Mouse (Mus musculus) small intestine, adult 2 months (tissue): ENCODE measurements around the gene Olfr488. TPM values are rescaled to one million over a fixed set of nuclear protein-coding genes. Genes with fewer than 3 reads are reported as not detected.
"Not testable (repeated sequence)": the region's sequence is repeated elsewhere in the genome, so short reads cannot be mapped to it uniquely, and the experiment has no call there.

Experiments used
- H3K27ac ChIP-seq: fragments of 200-500 bp; 2 replicates; pipeline ENCODE4 v1.5.1; 2012; ENCODE audit warnings: low read depth, low read length, control low read depth, inconsistent platforms; ENCODE audit not compliant: insufficient read depth
- H3K27me3 ChIP-seq: fragments of 200-500 bp; 2 replicates; pipeline ENCODE4 v1.6.1; 2012; ENCODE audit warnings: mild to moderate bottlenecking, moderate library complexity, low read length, inconsistent platforms; ENCODE audit not compliant: control insufficient read depth, insufficient read depth
- H3K36me3 ChIP-seq: fragments of 200-500 bp; 2 replicates; pipeline ENCODE4 v1.6.1; 2012; ENCODE audit warnings: mild to moderate bottlenecking, low read length, control low read depth, inconsistent platforms; ENCODE audit not compliant: control insufficient read depth, insufficient read depth
- H3K4me1 ChIP-seq: fragments of 200-500 bp; 2 replicates; pipeline ENCODE4 v1.6.1; 2012; ENCODE audit warnings: low read length, inconsistent platforms, mixed read lengths; ENCODE audit not compliant: control insufficient read depth, insufficient read depth, insufficient read length
- H3K4me3 ChIP-seq: fragments of 200-500 bp; 2 replicates; pipeline ENCODE4 v1.5.1; 2012; ENCODE audit warnings: low read depth, mild to moderate bottlenecking, control low read depth, inconsistent platforms, low read length, moderate library complexity
- CTCF ChIP-seq: fragments of 200-500 bp; IDR thresholded peaks from 2 replicates; pipeline ENCODE4 v1.5.1; 2012; ENCODE audit warnings: low read depth, mild to moderate bottlenecking, control low read depth, inconsistent platforms, low read length, moderate library complexity, mixed read lengths; ENCODE audit not compliant: insufficient replicate concordance, insufficient read length; ENCODE audit errors: extremely low read depth
- POLR2A ChIP-seq: fragments of 200-500 bp; IDR thresholded peaks from 2 replicates; pipeline ENCODE4 v1.6.1; 2012; ENCODE audit warnings: low read depth, mild to moderate bottlenecking, control low read depth, inconsistent platforms, low read length, moderate library complexity
- WGBS: fragments of 180-500 bp; shearing (Covaris S2); methylation state at CpG from one replicate; pipeline ENCODE4 v1.1.7; 2018; 5-methylcytosine and 5-hydroxymethylcytosine counted together
- polyA plus RNA-seq: library from polyadenylated mRNA; depleted of rRNA; stranded (reverse); fragments of >200 nt; gene quantifications from 2 replicates; pipeline ENCODE4 v1.2.3, GENCODE M21; 2012; rRNA removed

Gene Olfr488
- polyA plus RNA-seq: not detected in 2 replicates

DNA sequence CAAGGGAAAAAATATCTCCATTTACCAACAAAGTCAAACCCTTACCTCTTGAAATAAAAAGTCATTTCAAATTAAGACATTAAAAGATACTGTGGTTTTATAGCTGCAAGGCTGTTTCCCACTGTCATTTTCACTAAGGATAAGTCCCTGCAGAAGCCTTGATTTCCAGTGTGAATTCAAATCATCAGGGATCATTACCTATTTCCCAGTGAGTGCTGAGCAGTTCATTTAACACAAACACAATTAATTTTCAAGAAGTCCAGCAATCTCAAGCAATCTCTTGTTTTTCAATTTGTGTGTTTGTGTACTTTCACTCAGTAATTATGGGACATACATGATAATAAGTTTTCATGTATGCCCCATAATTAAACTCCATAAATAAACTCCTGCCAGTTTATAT lies at the start of gene Olfr488:
Olfr488 (minus strand) TSS at position 101 of the 400 bp plus-strand sequence.
- TF ChIP-seq CTCF (no peak), POLR2A (no peak)
- H3K4me3 ChIP-seq: no peak within 1 kb of the TSS
- no peaks in the 10 kb centered on the region for H3K36me3 ChIP-seq
- H3K27me3 ChIP-seq: no peaks in the 10 kb centered on the region
- H3K27ac ChIP-seq: no peak within 1 kb of the TSS
- no peaks in the 10 kb centered on the region for H3K4me1 ChIP-seq

GRCm38 (mm10) chr7:108288834-108289233 lies 30.7 kb upstream of the Olfr488 start, which contains the start of gene Olfr490:
Olfr490 (minus strand) TSS chr7:108288934.
- Histone ChIP-seq H3K27ac (no peak within 1 kb of the TSS), H3K4me1 (no peaks in the 10 kb centered on the region), H3K4me3 (no peak within 1 kb of the TSS), H3K27me3 (no peaks in the 10 kb centered on the region), H3K36me3 (no peaks in the 10 kb centered on the region)
- TF ChIP-seq CTCF (no peak), POLR2A (no peak)

GRCm38 (mm10) chr7:108233551-108233950 lies 24.6 kb downstream of the Olfr488 start:
- no peak overlapping the region for H3K4me3 ChIP-seq
- H3K27me3 ChIP-seq: no peaks in the 10 kb centered on the region
- no peak for TF ChIP-seq POLR2A
- no peak for TF ChIP-seq CTCF
- H3K4me1 ChIP-seq: no peaks in the 10 kb centered on the region
- WGBS: 65% methylated on average over 3 of the region's 3 CpGs
- no peak overlapping the region for H3K27ac ChIP-seq
- H3K36me3 ChIP-seq: no peaks in the 10 kb centered on the region

DNA sequence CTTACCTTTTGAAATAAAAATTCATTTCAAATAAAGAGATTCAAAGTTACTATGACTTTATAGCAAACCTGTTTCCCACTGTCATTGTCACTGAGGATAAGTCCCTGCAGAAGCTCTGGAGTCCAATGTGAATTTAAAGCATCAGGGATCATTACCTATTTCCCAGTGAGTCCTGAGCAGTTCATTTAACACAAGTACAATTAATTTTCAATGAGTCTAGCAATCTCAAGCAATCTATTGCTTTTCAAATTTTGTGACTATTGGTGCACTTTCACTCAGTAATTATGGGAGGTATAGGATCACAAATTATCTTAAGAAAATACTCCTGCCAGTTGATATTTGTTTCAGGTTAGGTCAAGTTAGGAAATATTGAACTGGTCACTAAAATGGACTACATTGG lies 43.6 kb downstream of the Olfr488 start, which contains the start of gene Olfr487:
Olfr487 (minus strand) TSS at position 101 of the 400 bp plus-strand sequence.
- not testable (repeated sequence) for H3K4me3 ChIP-seq, H3K36me3 ChIP-seq, H3K27me3 ChIP-seq, H3K27ac ChIP-seq, H3K4me1 ChIP-seq

Other genes with a start within 250 kb of the Olfr488 start
- gene Olfr478, start 224.4 kb downstream of the Olfr488 start, polyA plus RNA-seq: not detected in 2 replicates
- not detected in 2 replicates for gene Olfr479, start 207.7 kb downstream of the Olfr488 start, polyA plus RNA-seq
- gene Olfr480, start 191.0 kb downstream of the Olfr488 start, polyA plus RNA-seq: not detected in 2 replicates
- gene Olfr481, start 178.5 kb downstream of the Olfr488 start, polyA plus RNA-seq: not detected in 2 replicates
- gene Olfr482, start 160.8 kb downstream of the Olfr488 start, polyA plus RNA-seq: not detected in 2 replicates
- gene Olfr483, start 157.5 kb downstream of the Olfr488 start, polyA plus RNA-seq: not detected in 2 replicates
- gene Olfr484, start 130.9 kb downstream of the Olfr488 start, polyA plus RNA-seq: not detected in 2 replicates
- not detected in 2 replicates for gene Olfr485, start 98.5 kb downstream of the Olfr488 start, polyA plus RNA-seq
- gene Olfr486, start 85.6 kb downstream of the Olfr488 start, polyA plus RNA-seq: not detected in 2 replicates
- gene Olfr487, start 43.7 kb downstream of the Olfr488 start, polyA plus RNA-seq: not detected in 2 replicates
- gene Olfr490, start 30.6 kb upstream of the Olfr488 start, polyA plus RNA-seq: not detected in 2 replicates
- gene Olfr491, start 55.1 kb upstream of the Olfr488 start, polyA plus RNA-seq: not detected in 2 replicates
- gene Olfr492, start 65.3 kb upstream of the Olfr488 start, polyA plus RNA-seq: not detected in 2 replicates
- gene Olfr493, start 88.6 kb upstream of the Olfr488 start, polyA plus RNA-seq: not detected in 2 replicates
- not detected in 2 replicates for gene Olfr494, start 107.0 kb upstream of the Olfr488 start, polyA plus RNA-seq
- not detected in 2 replicates for gene Olfr495, start 134.8 kb upstream of the Olfr488 start, polyA plus RNA-seq
- gene Olfr497, start 162.1 kb upstream of the Olfr488 start, polyA plus RNA-seq: not detected in 2 replicates
- gene Olfr498, start 207.0 kb upstream of the Olfr488 start, polyA plus RNA-seq: not detected in 2 replicates